Mouse (Mus musculus) heart, embryonic 10.5 days (tissue): ENCODE measurements around the gene Ifitm6. TPM values are rescaled to one million over a fixed set of nuclear protein-coding genes. Genes with fewer than 3 reads are reported as not detected.
A peak's percentile ranks its signal among the peaks of the same experiment; 100 is the strongest.
"Not testable (repeated sequence)": the region's sequence is repeated elsewhere in the genome, so short reads cannot be mapped to it uniquely, and the experiment has no call there.

Experiments
- DNase-seq: peaks from one replicate; pipeline ENCODE4 v3.0.0-alpha.2; 2017; ENCODE audit warnings: low spot score
- H3K27ac ChIP-seq: fragments of 300-500 bp; sonication (generic); 2 replicates; pipeline ENCODE4 v1.5.1; 2016; ENCODE audit warnings: mild to moderate bottlenecking
- H3K27me3 ChIP-seq: fragments of 300-500 bp; sonication (generic); 2 replicates; pipeline ENCODE4 v1.6.1; 2016; ENCODE audit warnings: mild to moderate bottlenecking; ENCODE audit not compliant: poor library complexity, insufficient read depth, severe bottlenecking
- H3K36me3 ChIP-seq: fragments of 300-500 bp; sonication (generic); 2 replicates; pipeline ENCODE4 v1.6.1; 2016; ENCODE audit warnings: mild to moderate bottlenecking, moderate library complexity
- H3K4me1 ChIP-seq: fragments of 300-500 bp; sonication (generic); 2 replicates; pipeline ENCODE4 v1.6.1; 2016; ENCODE audit warnings: mild to moderate bottlenecking
- H3K4me3 ChIP-seq: fragments of 300-500 bp; sonication (generic); 2 replicates; pipeline ENCODE4 v1.5.1; 2016; ENCODE audit warnings: mild to moderate bottlenecking, moderate library complexity
- H3K9me3 ChIP-seq: fragments of 300-500 bp; sonication (generic); 2 replicates; pipeline ENCODE4 v1.6.1; 2016; ENCODE audit warnings: mild to moderate bottlenecking, moderate library complexity
- WGBS: fragments of 180-500 bp; shearing (Covaris S2); methylation state at CpG from one replicate; pipeline ENCODE4 v1.1.7; 2016; 5-methylcytosine and 5-hydroxymethylcytosine counted together
- polyA plus RNA-seq: library from polyadenylated mRNA; unstranded; fragments of >200 nt; fragmentation: Nextera tagmentation; extraction: Ambion mirVana; gene quantifications from 2 replicates; pipeline ENCODE4 v1.2.1, GENCODE M21; 2016

Ifitm6 gene
- polyA plus RNA-seq, 1 experiment from 2014 or later: not detected

DNA sequence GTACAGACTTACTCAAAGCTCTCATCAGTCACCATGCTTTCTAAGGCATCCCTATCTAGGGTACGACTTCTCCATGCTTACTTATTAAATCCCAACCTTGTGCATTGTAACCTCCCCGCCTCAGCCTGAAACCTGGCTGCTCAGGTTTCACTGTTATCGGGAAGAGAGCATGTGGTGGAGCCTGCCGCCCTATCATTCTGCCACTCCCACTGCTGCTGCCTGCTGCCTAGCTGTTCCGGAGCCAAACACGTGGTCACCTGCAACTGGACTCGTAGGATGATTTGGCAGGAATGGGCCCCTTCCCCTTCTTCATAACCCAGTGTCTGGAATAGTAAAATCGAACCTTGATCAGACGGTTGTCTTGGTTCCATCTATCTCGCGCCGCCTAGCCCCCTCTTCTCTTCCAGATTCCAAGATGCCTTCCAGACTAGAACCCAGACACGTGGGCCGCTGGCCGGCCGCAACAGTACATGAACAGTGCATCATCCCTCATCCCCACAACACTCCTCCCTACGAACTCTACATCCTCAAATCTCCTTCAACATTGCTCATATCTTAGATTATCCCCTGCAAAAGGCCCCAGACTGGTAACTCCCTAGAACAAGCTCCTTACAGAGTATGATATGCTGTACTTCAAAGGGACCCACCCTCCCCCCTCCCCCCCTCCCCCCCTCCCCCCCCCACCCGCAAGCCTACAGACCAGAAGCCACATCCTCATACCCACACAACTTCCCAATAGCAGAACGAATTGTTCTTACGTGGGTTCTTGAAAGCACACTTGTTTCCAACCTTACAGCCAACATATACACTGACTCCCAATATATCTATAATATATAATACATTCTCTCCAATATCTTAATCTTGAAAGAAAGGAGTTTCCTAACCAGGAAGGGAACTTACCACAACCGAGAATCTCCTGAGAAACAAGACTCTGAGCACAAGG lies 20.6 kb upstream of the Ifitm6 start:
- Histone ChIP-seq H3K9me3 (no peaks in the 10 kb centered on the region), H3K27ac (no peak overlapping the region), H3K4me3 (no peak overlapping the region), H3K4me1 (0 out of 2 replicates have a peak, but pooled peaks cover 4% of the 10 kb centered on the region), H3K27me3 (0 out of 2 replicates have a peak, but pooled peaks cover 4% of the 10 kb centered on the region), H3K36me3 (no peaks in the 10 kb centered on the region)
- 67% methylated on average over 20 of the region's 21 CpGs for WGBS
- no peak for DNase-seq

DNA sequence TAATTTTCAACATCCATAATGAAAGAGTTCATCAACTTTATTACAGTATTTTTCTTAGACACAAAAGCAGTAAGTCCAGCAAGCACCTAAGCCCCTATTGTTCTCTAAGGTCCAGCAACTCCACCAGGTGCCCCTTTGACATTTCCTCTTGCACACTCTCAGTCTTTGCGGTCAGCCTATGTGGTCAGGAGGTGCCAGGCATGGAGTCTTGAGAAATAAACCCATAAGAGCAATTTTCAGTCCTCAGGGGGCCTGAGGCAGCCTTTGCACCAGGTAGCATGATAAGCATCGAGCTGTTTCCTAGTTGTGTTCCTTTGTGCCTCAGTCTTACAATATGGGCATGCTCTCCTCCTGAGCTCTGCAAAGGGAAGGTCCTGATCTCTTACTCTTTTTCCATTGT lies 18.9 kb upstream of the Ifitm6 start:
- H3K27me3 ChIP-seq, H3K27ac ChIP-seq, H3K36me3 ChIP-seq, DNase-seq, H3K4me1 ChIP-seq, H3K4me3 ChIP-seq, H3K9me3 ChIP-seq: not testable (repeated sequence)
- 83% methylated on average over 1 of the region's 2 CpGs for WGBS

DNA sequence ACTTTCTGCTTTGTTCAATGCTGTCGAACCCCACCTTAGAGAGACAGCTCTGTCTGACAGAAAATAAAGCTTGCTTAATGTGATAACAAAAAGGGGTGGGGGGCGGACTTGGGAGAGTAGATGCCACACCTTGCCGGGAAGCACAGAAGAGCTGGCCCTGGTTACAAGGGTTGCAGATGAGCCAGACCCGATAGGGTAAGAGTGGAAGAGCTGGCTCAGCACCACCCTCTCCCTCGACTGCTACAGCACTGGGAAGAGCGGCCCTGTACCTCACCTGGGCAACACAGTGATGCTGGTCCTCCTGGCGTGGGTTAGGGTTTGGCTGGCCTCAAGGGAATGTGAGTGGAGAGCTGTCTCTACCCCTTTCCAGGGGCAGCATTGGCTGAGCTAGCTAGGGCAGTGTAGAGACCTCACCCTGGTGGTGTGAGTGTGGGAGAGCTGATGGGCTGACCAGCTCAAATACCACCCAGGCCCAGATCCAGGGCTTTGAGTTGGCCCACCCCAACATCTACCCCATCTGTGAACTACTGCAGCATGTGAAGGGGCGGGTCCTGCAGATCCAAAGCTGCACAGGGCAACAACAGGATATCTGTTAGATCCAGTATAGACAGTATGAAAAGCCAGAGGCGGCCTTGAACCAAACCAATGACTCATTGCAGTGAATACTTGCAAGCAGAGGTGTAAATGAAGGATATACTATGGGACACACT lies 14.9 kb upstream of the Ifitm6 start:
- DNase-seq: no peak
- H3K36me3 ChIP-seq: no peaks in the 10 kb centered on the region
- 63% methylated on average over 9 of the region's 9 CpGs for WGBS
- H3K27ac ChIP-seq: no peak overlapping the region
- no peaks in the 10 kb centered on the region for H3K4me1 ChIP-seq
- H3K9me3 ChIP-seq: no peaks in the 10 kb centered on the region
- no peak overlapping the region for H3K4me3 ChIP-seq
- H3K27me3 ChIP-seq: no peaks in the 10 kb centered on the region

DNA sequence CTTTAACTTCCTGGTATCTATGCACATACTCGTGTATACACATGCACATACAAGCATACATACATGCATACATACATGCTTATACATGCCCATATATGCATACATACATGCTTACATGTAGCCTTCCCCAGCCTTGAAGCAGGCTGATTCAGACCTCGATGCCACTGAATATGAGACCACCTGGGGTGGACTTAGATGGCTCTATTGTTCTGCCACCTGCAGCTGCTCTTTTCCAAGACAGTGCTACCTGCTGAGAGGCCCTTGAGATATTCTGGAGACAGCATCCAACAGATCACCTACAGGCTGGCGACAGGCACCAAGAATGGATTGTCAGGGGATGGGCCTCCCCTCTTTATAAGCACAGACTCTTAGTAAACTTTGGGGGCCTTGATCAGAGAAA lies 12.7 kb upstream of the Ifitm6 start:
- H3K36me3 ChIP-seq: no peaks in the 10 kb centered on the region
- H3K27me3 ChIP-seq: no peaks in the 10 kb centered on the region
- 47% methylated on average over 3 of the region's 3 CpGs for WGBS
- H3K27ac ChIP-seq: no peak overlapping the region
- DNase-seq: no peak
- no peaks in the 10 kb centered on the region for H3K4me1 ChIP-seq
- no peak overlapping the region for H3K4me3 ChIP-seq
- no peaks in the 10 kb centered on the region for H3K9me3 ChIP-seq

DNA sequence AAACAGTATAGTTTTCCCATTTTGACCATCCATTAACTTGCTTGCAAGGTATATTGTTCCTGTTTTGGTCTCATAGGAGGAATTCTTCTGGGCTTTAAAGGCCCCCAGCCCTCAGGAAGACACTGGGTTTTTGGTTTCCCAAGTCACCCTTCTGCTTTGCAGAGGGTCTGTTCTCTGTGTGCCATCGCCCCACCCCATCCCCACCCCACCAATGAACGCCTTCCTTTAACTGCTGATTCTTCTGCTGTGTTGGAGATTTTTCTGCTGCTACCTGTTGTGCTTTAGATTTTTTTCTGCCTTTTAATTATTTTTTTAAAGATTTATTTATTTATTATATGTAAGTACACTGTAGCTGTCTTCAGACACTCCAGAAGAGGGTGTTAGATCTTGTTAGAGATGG lies 11.1 kb upstream of the Ifitm6 start, which contains the start of gene Gm17387:
Gene Gm17387, plus strand, starts transcription at position 301 of the 400 bp plus-strand sequence.
- Histone ChIP-seq H3K4me1 (no peaks in the 10 kb centered on the region), H3K27me3 (no peaks in the 10 kb centered on the region), H3K36me3 (no peaks in the 10 kb centered on the region), H3K4me3 (no peak within 1 kb of the TSS), H3K9me3 (no peaks in the 10 kb centered on the region), H3K27ac (no peak within 1 kb of the TSS)
- 88% methylated on average over 2 of the region's 2 CpGs for WGBS
- no peak for DNase-seq

DNA sequence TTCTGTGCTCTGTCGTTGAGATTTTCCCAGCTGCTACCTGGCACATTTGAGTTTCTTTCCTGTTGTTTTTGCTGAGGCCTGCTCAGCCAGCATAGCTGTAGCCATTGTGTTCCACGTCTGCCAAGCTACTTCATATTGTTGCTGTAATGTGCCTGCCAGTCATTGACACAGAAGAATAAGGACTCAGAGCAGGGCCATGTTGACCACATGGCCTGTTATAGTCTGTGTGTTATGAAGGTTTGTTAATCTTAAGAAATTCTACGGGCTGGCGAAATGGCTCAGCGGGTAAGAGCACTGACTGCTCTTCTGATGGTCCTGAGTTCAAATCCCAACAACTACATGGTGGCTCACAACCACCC lies 9.0 kb upstream of the Ifitm6 start:
- Histone ChIP-seq H3K27ac (no peak overlapping the region), H3K27me3 (no peaks in the 10 kb centered on the region), H3K4me1 (no peaks in the 10 kb centered on the region), H3K9me3 (no peaks in the 10 kb centered on the region), H3K36me3 (no peaks in the 10 kb centered on the region), H3K4me3 (no peak overlapping the region)
- 67% methylated on average over 5 of the region's 5 CpGs for WGBS
- no peak for DNase-seq

DNA sequence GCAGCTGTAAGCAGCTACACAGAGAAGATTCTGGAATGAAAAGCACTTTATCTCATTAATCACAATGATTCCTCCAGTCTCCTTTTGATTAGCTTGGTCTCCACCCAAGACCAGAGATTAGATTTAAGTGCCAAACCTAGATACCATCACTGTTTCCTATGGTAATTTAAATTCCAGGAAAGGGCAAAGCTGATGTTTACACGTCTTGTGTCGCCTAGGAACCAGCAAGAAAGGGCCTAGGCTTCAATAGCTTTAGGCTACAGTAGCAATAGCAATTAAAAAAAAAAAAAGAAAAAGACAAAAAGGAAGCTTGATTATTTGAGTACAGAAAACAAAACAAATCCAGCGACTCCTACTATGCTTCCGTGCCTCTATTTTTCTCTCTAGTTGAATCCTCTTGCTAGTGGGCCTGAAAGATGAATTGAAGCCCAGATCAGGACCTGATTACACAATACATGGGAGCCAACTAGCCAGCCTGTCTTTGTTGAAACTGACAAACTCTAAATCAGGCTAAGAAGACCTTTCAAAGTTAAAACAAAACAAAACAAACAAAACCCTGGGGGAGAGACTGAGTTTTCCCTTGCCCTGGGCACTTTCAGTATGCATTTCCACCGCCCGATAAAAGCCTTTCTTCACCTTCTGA lies 8.5 kb upstream of the Ifitm6 start:
- H3K27ac ChIP-seq: no peak overlapping the region
- 58% methylated on average over 6 of the region's 6 CpGs for WGBS

DNA sequence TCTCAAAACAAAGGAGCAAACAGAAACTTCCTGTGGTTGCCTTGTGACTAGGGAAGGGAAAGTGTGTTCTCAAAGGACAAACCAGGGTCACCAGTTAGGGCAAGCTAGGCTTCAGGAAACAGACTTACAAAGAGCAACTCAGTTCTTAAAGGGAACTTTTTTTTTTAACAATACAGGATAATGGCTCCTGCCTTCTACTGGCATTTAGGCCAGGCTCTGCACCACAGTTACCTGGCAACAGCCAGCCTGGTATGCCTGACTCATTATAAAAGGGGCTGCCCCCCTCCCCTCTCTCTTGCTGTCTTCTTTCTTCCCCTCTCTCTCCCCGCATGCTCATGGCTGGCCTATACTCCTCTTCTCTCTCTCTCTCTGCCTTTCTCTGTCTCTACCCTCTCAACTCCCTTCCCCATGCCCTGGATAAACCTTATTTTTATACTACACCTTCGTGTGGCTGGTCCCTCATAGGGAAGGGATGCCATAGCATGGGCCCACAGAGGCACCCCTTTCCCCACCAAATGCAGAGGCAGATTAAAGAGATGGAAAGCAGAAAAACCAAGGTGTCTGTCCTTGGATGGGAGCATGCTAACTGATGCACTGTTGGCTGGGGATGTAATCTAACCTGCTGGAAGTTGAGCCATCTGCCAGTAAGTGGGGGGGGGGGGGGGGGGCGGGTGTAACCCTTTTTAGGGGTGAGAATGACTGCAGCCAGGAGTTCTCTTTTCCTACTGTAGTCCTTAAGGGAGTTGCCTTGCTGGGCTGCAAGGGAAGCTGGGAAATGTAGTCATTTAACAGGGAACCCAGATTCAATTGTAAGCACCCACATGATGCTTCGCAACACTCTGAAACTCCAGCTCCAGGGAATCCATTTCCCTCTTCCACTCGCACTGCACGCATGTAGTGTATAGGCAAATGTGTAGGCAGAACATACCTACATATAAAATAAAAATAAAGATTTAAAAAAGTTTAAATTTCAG lies 7.4 kb upstream of the Ifitm6 start:
- no peaks in the 10 kb centered on the region for H3K27me3 ChIP-seq
- no peaks in the 10 kb centered on the region for H3K9me3 ChIP-seq
- no peaks in the 10 kb centered on the region for H3K36me3 ChIP-seq
- H3K4me3 ChIP-seq: no peak overlapping the region
- 43% methylated on average over 6 of the region's 6 CpGs for WGBS
- H3K4me1 ChIP-seq: no peaks in the 10 kb centered on the region
- DNase-seq: no peak
- peak overlapping the region; percentile 29; the same call in 1 of the 2 replicates for H3K27ac ChIP-seq

More for the DNA sequence above, 8.5 kb upstream of the Ifitm6 start:
- Histone ChIP-seq H3K27me3 (no peaks in the 10 kb centered on the region), H3K4me1 (no peaks in the 10 kb centered on the region), H3K4me3 (no peak overlapping the region), H3K9me3 (no peaks in the 10 kb centered on the region), H3K36me3 (no peaks in the 10 kb centered on the region)
- DNase-seq: no peak

DNA sequence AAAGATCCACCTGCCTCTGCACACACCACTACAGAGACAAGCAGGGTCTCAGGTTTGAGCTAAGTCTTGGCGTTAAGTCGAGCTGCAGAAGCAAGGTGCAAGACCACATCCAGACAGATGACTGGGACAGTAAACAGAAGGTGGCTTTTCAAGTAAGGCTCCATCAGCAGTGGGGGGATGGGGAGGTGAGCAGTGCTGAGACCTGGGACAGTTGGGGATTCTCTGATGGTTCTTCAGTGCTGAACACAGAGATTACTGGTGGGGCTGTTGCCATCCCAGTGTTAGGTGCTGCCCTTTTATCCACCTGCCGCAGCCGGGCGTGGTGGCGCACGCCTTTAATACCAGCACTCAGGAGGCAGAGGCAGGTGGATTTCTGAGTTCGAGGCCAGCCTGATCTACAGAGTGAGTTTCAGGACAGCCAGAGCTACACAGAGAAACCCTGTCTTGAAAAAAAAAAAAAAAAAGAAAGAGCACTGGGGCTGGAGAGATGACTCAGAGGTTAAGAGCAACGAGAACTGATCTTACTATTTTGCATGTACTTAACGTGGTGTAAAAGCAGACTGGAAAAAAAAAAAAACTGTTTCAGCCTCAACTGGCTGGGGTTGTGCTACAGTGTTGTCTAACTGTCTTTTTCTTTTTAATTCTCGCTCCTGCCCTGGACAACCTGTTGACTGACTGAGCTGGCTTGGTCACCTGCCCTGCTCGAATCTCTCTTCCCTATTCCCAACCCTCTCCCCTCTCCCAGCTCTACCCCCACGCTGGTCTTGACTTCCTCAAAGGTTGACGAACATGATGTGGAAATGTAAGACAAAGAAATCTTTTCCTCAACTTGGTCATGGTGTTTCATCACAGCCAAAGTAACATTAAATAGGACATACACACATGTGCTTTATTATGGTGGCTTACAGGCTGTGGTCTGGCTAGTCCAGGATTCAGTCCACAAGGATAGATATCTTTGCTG lies 4.0 kb upstream of the Ifitm6 start:
- Histone ChIP-seq H3K9me3 (no peaks in the 10 kb centered on the region), H3K27me3 (no peaks in the 10 kb centered on the region)

DNA sequence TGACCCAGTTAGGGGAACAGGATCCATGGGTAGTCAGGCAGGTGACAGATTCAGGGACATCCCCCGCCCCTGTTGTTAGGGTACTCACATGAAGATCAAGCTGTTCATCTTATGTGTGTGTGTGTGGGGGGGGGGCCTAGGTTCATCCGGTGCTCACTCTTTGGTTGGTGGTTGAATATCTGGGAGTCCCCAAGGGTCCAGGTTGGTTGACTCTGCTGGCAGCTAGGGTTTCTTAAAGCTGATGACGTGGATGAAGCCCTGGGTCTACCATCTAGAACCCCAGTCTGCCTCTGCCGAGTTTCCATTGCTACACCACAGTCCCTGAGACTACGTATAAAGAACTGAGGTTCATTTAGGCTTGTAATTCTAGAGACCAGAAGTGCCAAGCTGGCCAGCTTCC lies 1.3 kb upstream of the Ifitm6 start:
- 80% methylated on average over 5 of the region's 5 CpGs for WGBS
- Histone ChIP-seq H3K27ac (no peak overlapping the region), H3K27me3 (no peaks in the 10 kb centered on the region)

More for the DNA sequence above, 4.0 kb upstream of the Ifitm6 start:
- Histone ChIP-seq H3K4me3 (no peak overlapping the region), H3K27ac (no peak overlapping the region), H3K36me3 (no peaks in the 10 kb centered on the region), H3K4me1 (no peaks in the 10 kb centered on the region)
- WGBS: 76% methylated on average over 14 of the region's 14 CpGs
- DNase-seq: no peak

More for the DNA sequence above, 1.3 kb upstream of the Ifitm6 start:
- no peaks in the 10 kb centered on the region for H3K36me3 ChIP-seq
- no peaks in the 10 kb centered on the region for H3K9me3 ChIP-seq
- H3K4me3 ChIP-seq: no peak overlapping the region
- no peak for DNase-seq
- H3K4me1 ChIP-seq: no peaks in the 10 kb centered on the region
